Mouse (Mus musculus): ENCODE data around the gene Zfp292. TPM values are rescaled to one million over a fixed set of nuclear protein-coding genes. Genes with fewer than 3 reads are reported as not detected.
A peak's percentile ranks its signal among the peaks of the same experiment; 100 is the strongest.

Gene Zfp292
- polyA plus RNA-seq, 1 experiment from 2014 or later, result 23.1 TPM

DNA sequence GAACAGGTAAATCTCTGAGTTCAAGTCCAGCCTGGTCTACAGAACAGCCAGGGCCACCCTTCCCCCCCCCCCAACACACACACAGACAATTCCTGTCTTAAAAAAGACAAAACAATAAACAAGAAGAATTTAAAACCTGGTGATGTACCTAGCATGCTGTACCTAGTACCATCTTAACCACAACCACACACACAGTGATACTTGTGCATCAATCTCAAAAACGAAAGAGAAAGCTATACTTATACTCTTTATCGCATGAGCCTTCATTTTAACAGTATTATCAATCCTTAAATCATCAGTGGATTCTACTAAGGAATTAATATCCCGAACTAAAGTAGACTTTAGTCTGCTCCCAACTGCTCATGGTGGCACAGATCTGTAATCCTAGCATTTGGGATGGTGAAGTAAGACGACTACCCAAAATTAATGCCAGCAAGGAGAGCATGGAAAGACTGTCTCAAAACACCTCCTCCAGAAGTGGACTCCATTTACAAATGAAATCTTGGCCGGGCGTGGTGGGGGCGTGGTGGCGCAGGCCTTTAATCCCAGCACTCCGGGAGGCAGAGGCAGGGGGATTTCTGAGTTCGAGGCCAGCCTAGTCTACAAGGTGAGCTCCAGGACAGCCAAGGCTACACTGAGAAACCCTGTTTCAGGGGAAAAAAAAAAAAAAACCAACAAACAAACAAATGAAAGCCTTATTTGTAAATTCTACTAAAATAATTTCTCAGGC lies 1.7 kb downstream of the Zfp292 start:
- Histone ChIP-seq H3K27ac (replicated peaks) (peak overlapping the region; percentile 98; the same call in 1 of the 2 replicates), H3K4me2 (peak overlapping the region; percentile 81), H3K9me3 (no peaks in the 10 kb centered on the region), H3K27me3 (no peaks in the 10 kb centered on the region), H3K9ac (peak overlapping the region; percentile 92; the same call in 1 of the 2 replicates), H3K4me1 (replicated peaks) (peaks cover 30% of the 10 kb centered on the region), H3K4me3 (peak overlapping the region; percentile 74), H3K36me3 (0 out of 2 replicates have a peak, but pooled peaks cover 4% of the 10 kb centered on the region)
- WGBS, result 89% methylated on average over 10 of the region's 10 CpGs
- no peak for ATAC-seq (ENCODE audit: low FRiP score, low read depth)

DNA sequence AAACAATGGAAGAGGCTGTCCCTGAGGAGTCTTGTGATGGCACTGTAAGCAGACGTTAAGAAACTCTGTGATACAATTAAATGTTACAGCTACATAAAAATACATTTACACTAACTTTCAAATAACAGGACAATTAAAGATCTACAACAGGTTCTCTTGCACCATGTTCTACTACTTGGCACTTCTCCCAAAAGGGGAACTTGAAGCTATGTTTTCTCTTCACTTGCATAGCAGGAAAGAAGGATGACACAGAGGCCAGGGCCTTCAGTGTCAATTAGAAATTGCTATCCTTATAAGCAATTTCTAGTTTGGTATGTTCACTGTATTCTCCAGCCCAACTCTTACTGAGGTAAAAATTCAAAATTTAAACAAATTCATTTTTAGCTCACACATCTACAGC lies 8.5 kb downstream of the Zfp292 start:
- peaks cover 10% of the 10 kb centered on the region; the same call in 1 of the 2 replicates for H3K4me1 ChIP-seq (replicated peaks)
- no peak overlapping the region for H3K4me3 ChIP-seq
- WGBS, result 51% methylated on average over 1 of the region's 1 CpGs
- ATAC-seq (ENCODE audit: low FRiP score, low read depth), result no peak
- H3K27ac ChIP-seq (replicated peaks), result no peak overlapping the region
- 0 out of 2 replicates have a peak, but pooled peaks cover 4% of the 10 kb centered on the region for H3K36me3 ChIP-seq
- no peak overlapping the region for H3K4me2 ChIP-seq
- H3K9me3 ChIP-seq, result no peaks in the 10 kb centered on the region
- no peak overlapping the region for H3K9ac ChIP-seq
- H3K27me3 ChIP-seq, result no peaks in the 10 kb centered on the region

DNA sequence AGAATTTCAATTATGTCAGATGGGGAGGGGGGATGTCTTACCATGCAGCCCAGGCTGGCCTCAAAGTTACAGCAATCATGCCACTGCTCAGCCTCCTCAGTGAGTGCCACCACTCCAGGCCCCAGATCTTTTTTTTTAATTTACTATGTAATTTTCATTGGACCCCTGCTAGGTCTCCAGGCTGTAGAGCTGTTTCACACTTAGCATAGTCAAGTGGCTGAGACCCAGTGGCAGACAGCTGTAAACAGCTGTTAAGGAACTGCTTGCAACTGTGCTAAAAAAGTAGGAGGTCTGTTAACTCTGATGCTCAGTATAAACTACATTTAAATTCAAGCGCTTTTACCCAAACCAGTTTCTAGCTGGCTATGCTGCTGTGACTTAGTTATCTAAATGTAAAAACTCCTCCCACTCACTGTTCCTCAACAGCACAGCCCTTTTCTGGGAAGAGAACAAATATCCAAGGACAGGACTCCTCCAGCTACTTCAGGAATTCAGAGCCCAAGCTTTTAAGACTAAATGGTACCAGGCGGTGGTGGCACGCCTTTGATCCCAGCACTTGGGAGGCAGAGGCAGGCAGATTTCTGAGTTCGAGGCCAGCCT lies 9.8 kb downstream of the Zfp292 start:
- WGBS, result 96% methylated on average over 4 of the region's 4 CpGs
- Histone ChIP-seq H3K4me2 (no peak overlapping the region), H3K4me1 (replicated peaks) (peaks cover 10% of the 10 kb centered on the region; the same call in 1 of the 2 replicates), H3K4me3 (no peak overlapping the region), H3K27ac (replicated peaks) (no peak overlapping the region), H3K27me3 (no peaks in the 10 kb centered on the region), H3K9me3 (no peaks in the 10 kb centered on the region), H3K9ac (no peak overlapping the region), H3K36me3 (no peaks in the 10 kb centered on the region)
- ATAC-seq (ENCODE audit: low FRiP score, low read depth), result peak; percentile 20; the same call in 1 of the 2 replicates

DNA sequence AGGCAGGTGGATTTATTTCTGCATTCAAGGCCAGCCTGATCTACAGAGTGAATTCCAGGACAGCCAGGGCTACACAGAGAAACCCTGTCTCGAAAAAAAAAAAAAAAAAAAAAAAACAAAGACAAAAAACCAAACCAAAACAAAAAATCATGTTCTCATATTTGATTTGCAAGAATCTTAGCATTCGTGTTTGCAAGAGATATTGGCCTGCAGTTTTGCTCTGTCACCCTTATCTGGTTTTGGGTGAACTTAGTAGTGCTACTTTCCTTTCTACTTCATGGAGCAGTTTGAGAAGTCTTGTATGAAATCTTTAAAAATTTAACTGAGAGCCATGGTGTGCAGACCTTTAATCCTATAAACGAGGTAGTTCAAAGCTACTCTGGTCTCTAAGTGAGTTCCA lies 12.9 kb downstream of the Zfp292 start:
- Histone ChIP-seq H3K36me3 (no peaks in the 10 kb centered on the region), H3K27me3 (no peaks in the 10 kb centered on the region), H3K27ac (replicated peaks) (no peak overlapping the region), H3K4me1 (replicated peaks) (peaks cover 6% of the 10 kb centered on the region; the same call in 1 of the 2 replicates), H3K9me3 (no peaks in the 10 kb centered on the region), H3K9ac (no peak overlapping the region), H3K4me3 (no peak overlapping the region), H3K4me2 (no peak overlapping the region)
- 91% methylated on average over 3 of the region's 3 CpGs for WGBS
- no peak for ATAC-seq (ENCODE audit: low FRiP score, low read depth)

DNA sequence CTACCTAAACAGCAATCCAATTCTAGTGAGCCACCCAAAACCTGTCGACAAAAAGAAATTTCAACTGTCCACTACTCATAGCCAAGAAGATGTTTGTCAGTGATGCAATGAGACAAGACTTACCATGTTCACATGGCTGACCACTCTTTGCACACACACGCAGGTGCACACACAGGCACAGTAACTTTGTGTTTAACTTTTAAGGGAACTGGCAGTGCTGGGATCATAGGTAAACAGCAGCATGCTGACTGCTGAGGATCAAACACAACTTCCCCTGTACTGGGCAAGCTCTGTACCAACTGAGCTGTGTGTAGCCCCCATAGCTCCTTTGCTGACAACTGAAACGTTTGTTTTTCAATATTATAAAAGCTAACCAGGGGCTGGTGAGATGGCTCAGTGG lies 21.3 kb downstream of the Zfp292 start:
- 93% methylated on average over 3 of the region's 3 CpGs for WGBS
- Histone ChIP-seq H3K9ac (no peak overlapping the region), H3K27me3 (no peaks in the 10 kb centered on the region), H3K27ac (replicated peaks) (no peak overlapping the region), H3K9me3 (no peaks in the 10 kb centered on the region), H3K4me3 (no peak overlapping the region), H3K36me3 (no peaks in the 10 kb centered on the region), H3K4me2 (no peak overlapping the region), H3K4me1 (replicated peaks) (peaks cover 11% of the 10 kb centered on the region; the same call in 1 of the 2 replicates)
- 0 out of 2 replicates have a peak, but pooled peaks have one; percentile 15 for ATAC-seq (ENCODE audit: low FRiP score, low read depth)

DNA sequence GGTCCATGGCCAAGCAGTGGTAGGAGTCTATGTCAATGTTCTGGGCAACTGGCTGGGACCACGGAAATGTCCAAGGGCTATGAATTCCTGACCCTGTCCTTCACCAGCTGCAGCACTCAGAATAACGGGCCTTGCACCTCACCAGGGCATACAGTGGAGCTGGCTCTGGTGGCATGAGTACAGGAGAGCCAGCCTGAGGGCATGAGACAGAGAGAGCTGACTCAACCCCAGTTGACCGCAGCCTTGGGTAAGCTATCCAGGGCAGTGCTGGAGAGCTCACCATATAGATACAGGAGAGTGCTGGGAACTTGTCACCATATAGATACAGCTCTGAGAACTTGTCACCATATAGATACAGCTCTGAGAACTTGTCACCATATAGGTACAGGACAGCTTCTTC lies 23.3 kb downstream of the Zfp292 start:
- 88% methylated on average over 3 of the region's 3 CpGs for WGBS
- peak; percentile 43; the same call in 1 of the 2 replicates for ATAC-seq (ENCODE audit: low FRiP score, low read depth)
- no peak overlapping the region for H3K4me3 ChIP-seq
- no peaks in the 10 kb centered on the region for H3K9me3 ChIP-seq
- no peak overlapping the region for H3K9ac ChIP-seq
- no peak overlapping the region for H3K27ac ChIP-seq (replicated peaks)
- no peaks in the 10 kb centered on the region for H3K27me3 ChIP-seq
- no peaks in the 10 kb centered on the region for H3K36me3 ChIP-seq
- H3K4me1 ChIP-seq (replicated peaks), result peaks cover 11% of the 10 kb centered on the region; the same call in 1 of the 2 replicates
- no peak overlapping the region for H3K4me2 ChIP-seq

DNA sequence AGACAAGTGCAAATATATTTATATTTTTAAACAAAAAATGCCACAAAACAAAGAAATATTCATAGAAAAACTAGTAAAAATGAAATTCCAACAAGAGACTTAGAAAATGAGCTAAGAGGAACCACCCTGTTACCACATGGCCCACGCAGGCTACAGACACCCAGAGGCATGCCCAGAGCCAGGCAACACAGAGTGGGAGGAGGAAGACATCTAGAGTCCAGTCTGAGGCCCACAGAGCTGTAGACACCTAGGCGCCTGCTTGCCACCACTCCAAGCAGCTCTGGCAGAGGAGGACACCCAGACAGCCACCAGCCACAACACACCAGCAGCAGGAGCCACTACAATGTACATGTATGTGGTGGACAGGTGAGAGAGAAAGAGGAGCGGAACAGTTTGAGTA lies 23.9 kb downstream of the Zfp292 start:
- Histone ChIP-seq H3K4me1 (replicated peaks) (peaks cover 11% of the 10 kb centered on the region; the same call in 1 of the 2 replicates), H3K4me2 (no peak overlapping the region), H3K9me3 (no peaks in the 10 kb centered on the region), H3K27me3 (no peaks in the 10 kb centered on the region), H3K9ac (no peak overlapping the region), H3K4me3 (no peak overlapping the region), H3K27ac (replicated peaks) (no peak overlapping the region), H3K36me3 (no peaks in the 10 kb centered on the region)
- WGBS, result 92% methylated on average over 3 of the region's 3 CpGs
- ATAC-seq (ENCODE audit: low FRiP score, low read depth), result no peak

DNA sequence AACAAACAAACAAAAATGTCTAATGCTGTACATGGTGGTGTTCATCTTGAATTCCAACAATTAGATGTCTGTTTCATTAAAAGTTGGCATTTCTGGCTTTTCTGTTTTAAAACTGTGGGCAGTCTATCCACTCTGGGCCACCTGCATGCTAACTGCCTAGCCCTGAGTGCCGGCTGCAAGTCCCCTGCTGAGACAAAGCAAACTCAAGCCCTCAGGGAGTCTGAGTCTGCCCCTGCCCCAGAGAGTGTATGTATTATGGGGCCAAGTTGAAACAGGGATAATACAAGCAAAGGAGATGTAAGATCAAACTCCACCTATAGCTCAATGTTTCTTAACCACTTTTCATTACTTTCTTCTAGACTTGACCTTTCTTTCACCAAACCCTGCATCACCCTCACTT lies 26.8 kb downstream of the Zfp292 start:
- no peak overlapping the region for H3K4me3 ChIP-seq
- no peak overlapping the region for H3K27ac ChIP-seq (replicated peaks)
- peaks cover 11% of the 10 kb centered on the region; the same call in 1 of the 2 replicates for H3K4me1 ChIP-seq (replicated peaks)
- H3K36me3 ChIP-seq, result no peaks in the 10 kb centered on the region
- H3K4me2 ChIP-seq, result no peak overlapping the region
- ATAC-seq (ENCODE audit: low FRiP score, low read depth), result no peak
- no peaks in the 10 kb centered on the region for H3K9me3 ChIP-seq
- H3K27me3 ChIP-seq, result no peaks in the 10 kb centered on the region
- no peak overlapping the region for H3K9ac ChIP-seq
- 10% methylated on average over 1 of the region's 1 CpGs for WGBS

DNA sequence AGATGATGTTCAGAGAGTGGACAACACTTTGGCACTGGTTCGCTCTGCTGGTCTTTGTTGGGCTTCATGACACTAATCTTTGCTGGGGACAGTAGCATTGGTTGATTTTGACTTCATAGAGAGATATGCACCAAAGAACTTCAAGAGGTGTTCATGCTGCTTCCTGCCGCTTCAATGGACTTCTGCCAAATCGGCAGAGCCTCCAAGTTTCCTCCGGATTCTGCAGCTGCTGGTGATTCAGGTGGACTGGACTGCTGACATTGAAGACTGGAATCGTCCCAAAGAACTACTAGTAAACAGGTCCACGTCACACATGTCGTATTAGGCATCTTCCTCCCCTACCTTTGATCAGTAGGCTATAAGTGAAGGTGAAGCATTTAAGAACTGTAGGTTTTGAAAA lies 30.7 kb downstream of the Zfp292 start:
- no peaks in the 10 kb centered on the region for H3K36me3 ChIP-seq
- H3K27ac ChIP-seq (replicated peaks), result no peak overlapping the region
- no peak for ATAC-seq (ENCODE audit: low FRiP score, low read depth)
- H3K4me2 ChIP-seq, result no peak overlapping the region
- no peaks in the 10 kb centered on the region for H3K9me3 ChIP-seq
- no peaks in the 10 kb centered on the region for H3K27me3 ChIP-seq
- H3K9ac ChIP-seq, result no peak overlapping the region
- H3K4me3 ChIP-seq, result no peak overlapping the region
- no peaks in the 10 kb centered on the region for H3K4me1 ChIP-seq (replicated peaks)
- 92% methylated on average over 7 of the region's 7 CpGs for WGBS

DNA sequence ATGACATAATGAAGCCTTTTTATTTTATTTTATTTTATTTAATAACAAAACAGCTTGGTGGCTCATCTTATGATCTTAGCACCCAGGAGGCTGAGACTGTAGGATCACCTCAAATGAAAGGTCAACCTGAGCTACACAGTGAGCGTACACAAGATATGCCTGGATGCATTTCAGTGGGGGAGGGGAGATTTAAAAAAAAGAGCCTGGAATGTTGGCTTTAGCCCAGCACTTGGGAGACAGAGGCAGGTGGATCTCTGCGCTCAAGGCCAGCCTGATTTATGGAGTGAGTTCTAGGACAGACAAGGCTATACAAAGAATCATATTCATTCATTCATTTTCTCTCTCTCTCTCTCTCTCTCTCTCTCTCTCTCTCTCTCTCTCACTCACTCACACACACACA lies 32.6 kb downstream of the Zfp292 start:
- Histone ChIP-seq H3K4me3 (no peak overlapping the region), H3K36me3 (no peaks in the 10 kb centered on the region), H3K9ac (no peak overlapping the region), H3K4me1 (replicated peaks) (no peaks in the 10 kb centered on the region), H3K27me3 (no peaks in the 10 kb centered on the region), H3K4me2 (no peak overlapping the region), H3K27ac (replicated peaks) (no peak overlapping the region), H3K9me3 (no peaks in the 10 kb centered on the region)
- ATAC-seq (ENCODE audit: low FRiP score, low read depth), result no peak
- WGBS, result 84% methylated on average over 2 of the region's 2 CpGs

DNA sequence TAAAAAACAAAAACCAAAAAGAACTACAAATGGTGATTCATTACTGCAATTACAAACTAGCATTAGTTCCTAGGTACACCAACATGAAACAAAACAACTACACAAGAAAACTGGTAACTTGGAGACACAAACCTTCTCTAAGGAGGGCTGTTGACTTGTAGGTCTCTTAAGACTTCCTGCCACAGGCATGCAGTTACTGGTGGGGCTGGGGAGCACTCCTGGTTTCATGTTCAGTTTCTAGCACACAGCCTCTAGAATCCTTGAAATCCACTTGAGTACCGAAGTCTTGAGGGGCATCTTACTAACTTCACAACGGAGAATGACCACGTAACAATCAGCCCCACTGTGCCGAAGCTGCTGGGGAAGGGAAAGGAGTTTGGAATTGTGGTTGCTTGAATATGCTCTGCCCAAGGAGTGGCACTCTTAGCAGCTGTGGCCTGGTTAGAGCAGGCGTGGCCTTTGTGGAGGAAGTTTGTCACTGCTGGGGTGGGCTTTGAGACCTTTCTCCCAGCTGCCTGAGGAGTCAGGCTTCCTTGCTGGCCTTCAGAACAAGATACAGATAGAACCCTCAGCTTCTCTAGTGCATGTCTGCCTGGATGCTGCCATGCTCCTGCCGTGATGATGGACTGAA lies 35.0 kb downstream of the Zfp292 start:
- Histone ChIP-seq H3K9ac (no peak overlapping the region), H3K4me1 (replicated peaks) (peaks cover 10% of the 10 kb centered on the region; the same call in 1 of the 2 replicates), H3K4me2 (no peak overlapping the region), H3K27ac (replicated peaks) (no peak overlapping the region), H3K4me3 (no peak overlapping the region), H3K27me3 (no peaks in the 10 kb centered on the region), H3K9me3 (no peaks in the 10 kb centered on the region), H3K36me3 (no peaks in the 10 kb centered on the region)
- ATAC-seq (ENCODE audit: low FRiP score, low read depth), result no peak
- 92% methylated on average over 6 of the region's 6 CpGs for WGBS

DNA sequence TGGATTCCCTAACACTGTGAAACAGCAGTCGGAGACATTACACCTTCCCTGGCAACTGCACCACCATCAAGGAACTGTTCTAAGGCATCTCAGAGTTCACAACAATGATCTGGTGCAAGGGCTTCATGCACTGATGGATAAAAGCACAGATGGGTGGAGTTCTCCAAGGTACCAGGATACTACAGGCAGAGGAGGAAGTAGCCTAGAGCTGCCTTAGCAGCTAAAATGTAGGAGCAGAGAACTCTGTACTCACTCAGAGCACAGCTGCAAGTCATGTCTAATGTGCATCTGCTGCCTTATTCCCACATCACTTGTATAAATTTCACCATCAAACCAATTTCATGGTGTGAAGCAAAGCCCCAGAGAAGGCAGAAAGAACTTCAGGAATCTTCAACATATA lies 38.9 kb downstream of the Zfp292 start:
- no peak overlapping the region for H3K4me2 ChIP-seq
- H3K36me3 ChIP-seq, result peaks cover 3% of the 10 kb centered on the region; the same call in 1 of the 2 replicates
- no peaks in the 10 kb centered on the region for H3K9me3 ChIP-seq
- no peak overlapping the region for H3K27ac ChIP-seq (replicated peaks)
- 91% methylated on average over 1 of the region's 1 CpGs for WGBS
- no peak overlapping the region for H3K4me3 ChIP-seq
- H3K9ac ChIP-seq, result no peak overlapping the region
- ATAC-seq (ENCODE audit: low FRiP score, low read depth), result no peak
- H3K27me3 ChIP-seq, result no peaks in the 10 kb centered on the region
- H3K4me1 ChIP-seq (replicated peaks), result peaks cover 10% of the 10 kb centered on the region; the same call in 1 of the 2 replicates
